Mouse (Mus musculus) erythroblast, embryonic 14.5 days (primary cell): ENCODE results near the gene Clec3a.

Source experiments
- GATA1 ChIP-seq: IDR thresholded peaks from 2 replicates; pipeline ENCODE4 v1.6.1; 2012; ENCODE audit warnings: low read length, inconsistent platforms, mixed read lengths
- TAL1 ChIP-seq: IDR thresholded peaks from 3 replicates; pipeline ENCODE4 v1.6.1; 2012; ENCODE audit warnings: low read length, inconsistent platforms, mixed read lengths

- TF ChIP-seq GATA1 (no peak), TAL1 (no peak)
These were observed 34.4 kb downstream of the Clec3a start for GRCm38 (mm10) chr8:114452278-114452677.
